Mouse (Mus musculus): Measurements from ENCODE around the gene Garnl3. TPM values are rescaled to one million over a fixed set of nuclear protein-coding genes. Genes with fewer than 3 reads are reported as not detected.
"Not testable (repeated sequence)": the region's sequence is repeated elsewhere in the genome, so short reads cannot be mapped to it uniquely, and the experiment has no call there.

The Garnl3 gene
- polyA plus RNA-seq, 1 experiment from 2014 or later = 11.0 TPM

DNA sequence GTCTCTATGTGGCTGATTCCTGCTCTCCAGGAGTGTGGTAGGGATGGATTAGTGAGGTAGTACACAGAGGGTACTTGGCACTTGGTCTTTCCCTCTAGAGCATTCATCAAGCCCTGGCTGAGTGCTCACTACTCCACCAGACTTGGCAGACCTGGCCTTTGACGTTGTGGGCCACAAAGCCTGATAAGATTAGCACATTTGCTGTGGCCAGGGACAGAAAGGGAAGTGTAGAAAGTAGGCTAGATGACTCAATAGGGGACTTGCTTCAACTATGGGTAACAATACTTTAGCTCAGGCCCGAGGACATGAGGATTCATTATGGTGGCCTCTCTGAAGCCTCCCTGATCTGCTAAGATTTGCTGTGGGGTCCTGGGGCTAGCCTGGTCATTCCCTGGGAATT lies 114.3 kb downstream of the Garnl3 start:
- Histone ChIP-seq H3K27me3 (replicated peaks) (0 out of 2 replicates have a peak, but pooled peaks cover 4% of the 10 kb centered on the region), H3K9me3 (no peaks in the 10 kb centered on the region), H3K9ac (no peak overlapping the region), H3K36me3 (peaks cover 3% of the 10 kb centered on the region; the same call in 1 of the 2 replicates), H3K27ac (replicated peaks) (no peak overlapping the region), H3K4me1 (no peaks in the 10 kb centered on the region), H3K4me3 (no peak overlapping the region), H3K4me2 (no peak overlapping the region)
- 61% methylated on average over 2 of the region's 2 CpGs for WGBS
- ATAC-seq (ENCODE audit: extremely low read depth, insufficient number of reproducible peaks, low FRiP score, low TSS enrichment) = no peak

DNA sequence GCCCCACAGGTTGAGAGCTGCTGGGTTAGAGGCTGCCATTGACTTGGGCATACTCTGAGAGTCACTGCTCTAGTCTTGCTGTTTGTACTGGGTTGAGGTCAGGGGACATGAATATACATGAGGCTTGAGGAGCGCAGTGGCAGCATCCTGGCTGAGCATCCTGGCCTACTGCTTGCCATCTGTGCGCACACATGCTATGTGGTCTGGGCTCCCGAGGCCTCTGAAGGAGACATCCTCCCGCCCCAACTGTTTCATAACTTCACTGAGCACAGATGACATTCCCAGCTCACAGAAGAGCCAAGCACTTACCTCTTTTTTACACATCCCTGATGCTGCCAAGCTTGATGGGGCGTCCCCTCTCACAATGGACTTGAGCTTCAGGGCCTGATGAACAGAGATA lies 116.6 kb downstream of the Garnl3 start:
- no peaks in the 10 kb centered on the region for H3K4me1 ChIP-seq
- WGBS = 82% methylated on average over 5 of the region's 5 CpGs
- peaks cover 6% of the 10 kb centered on the region; the same call in 1 of the 2 replicates for H3K36me3 ChIP-seq
- ATAC-seq (ENCODE audit: extremely low read depth, insufficient number of reproducible peaks, low FRiP score, low TSS enrichment) = no peak
- H3K27ac ChIP-seq (replicated peaks) = no peak overlapping the region
- H3K4me3 ChIP-seq = no peak overlapping the region
- no peaks in the 10 kb centered on the region for H3K9me3 ChIP-seq
- H3K4me2 ChIP-seq = no peak overlapping the region
- no peak overlapping the region for H3K9ac ChIP-seq
- 0 out of 2 replicates have a peak, but pooled peaks cover 4% of the 10 kb centered on the region for H3K27me3 ChIP-seq (replicated peaks)

DNA sequence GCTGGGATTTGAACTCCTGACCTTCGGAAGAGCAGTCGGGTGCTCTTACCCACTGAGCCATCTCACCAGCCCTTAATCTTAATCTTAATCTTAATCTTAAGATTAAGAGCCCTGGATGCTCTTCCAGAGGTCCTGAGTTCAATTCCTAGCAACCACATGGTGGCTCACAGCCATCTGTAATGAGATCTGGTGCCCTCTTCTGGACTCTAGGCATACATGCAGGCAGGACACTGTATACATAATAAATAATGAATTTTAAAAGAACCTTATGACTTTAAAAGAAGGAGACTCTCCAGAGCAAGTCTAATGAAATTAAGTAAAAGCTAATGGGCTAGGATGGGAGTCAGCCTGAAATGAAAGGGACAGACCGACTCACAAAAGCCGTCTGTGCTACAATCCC lies 122.4 kb downstream of the Garnl3 start:
- not testable (repeated sequence) for ATAC-seq (ENCODE audit: extremely low read depth, insufficient number of reproducible peaks, low FRiP score, low TSS enrichment); H3K4me1 ChIP-seq

DNA sequence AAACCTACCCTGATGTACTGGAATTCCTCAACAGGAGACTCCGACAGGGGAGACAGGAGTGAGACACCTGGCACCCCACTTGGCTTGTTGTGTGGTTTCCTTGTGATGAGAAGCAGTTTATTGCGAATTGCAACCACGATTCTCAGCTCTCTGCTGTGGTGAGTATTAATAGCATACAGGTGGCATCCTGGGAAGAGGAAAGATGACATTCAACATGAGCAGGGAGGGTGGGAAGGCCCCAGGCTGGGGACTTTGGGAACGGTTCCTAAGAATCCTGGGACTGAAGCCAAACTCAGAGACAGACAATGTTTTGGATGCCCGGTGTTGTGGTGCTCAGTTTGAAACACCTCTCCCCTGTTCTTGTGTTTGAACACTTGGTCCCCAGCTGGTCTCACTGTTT lies 126.4 kb downstream of the Garnl3 start:
- H3K4me1 ChIP-seq = 0 out of 2 replicates have a peak, but pooled peaks cover 4% of the 10 kb centered on the region
- no peak overlapping the region for H3K9ac ChIP-seq
- ATAC-seq (ENCODE audit: extremely low read depth, insufficient number of reproducible peaks, low FRiP score, low TSS enrichment) = no peak
- H3K27ac ChIP-seq (replicated peaks) = no peak overlapping the region
- H3K9me3 ChIP-seq = no peaks in the 10 kb centered on the region
- 64% methylated on average over 5 of the region's 5 CpGs for WGBS
- H3K36me3 ChIP-seq = peaks cover 31% of the 10 kb centered on the region
- no peak overlapping the region for H3K4me3 ChIP-seq
- H3K27me3 ChIP-seq (replicated peaks) = no peaks in the 10 kb centered on the region
- no peak overlapping the region for H3K4me2 ChIP-seq

More for the DNA sequence above, 122.4 kb downstream of the Garnl3 start:
- WGBS = 77% methylated on average over 4 of the region's 4 CpGs
- peaks cover 19% of the 10 kb centered on the region for H3K36me3 ChIP-seq
- H3K27me3 ChIP-seq (replicated peaks); H3K4me3 ChIP-seq; H3K9me3 ChIP-seq; H3K27ac ChIP-seq (replicated peaks); H3K9ac ChIP-seq; H3K4me2 ChIP-seq: not testable (repeated sequence)

DNA sequence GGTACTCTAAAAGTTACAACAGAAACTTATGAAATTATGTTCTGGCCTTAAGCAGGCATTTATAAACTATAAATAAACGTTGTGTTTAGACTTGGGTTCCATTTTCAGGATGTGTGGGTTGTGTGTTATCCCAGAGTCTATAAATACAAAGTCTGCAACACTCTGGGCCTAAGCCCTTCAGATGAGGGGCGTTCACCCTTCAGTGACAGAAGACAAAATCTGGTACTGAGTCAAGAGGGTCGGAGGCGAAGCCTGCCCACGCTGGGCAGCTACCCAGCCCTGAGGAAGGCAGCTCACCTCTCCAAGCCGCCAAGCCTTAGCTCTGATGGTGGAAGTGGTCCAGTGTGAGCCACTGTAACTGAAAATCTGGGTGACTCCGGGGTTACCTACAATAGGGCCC lies 129.3 kb downstream of the Garnl3 start:
- no peak for ATAC-seq (ENCODE audit: extremely low read depth, insufficient number of reproducible peaks, low FRiP score, low TSS enrichment)
- WGBS = 72% methylated on average over 7 of the region's 7 CpGs
- peaks cover 31% of the 10 kb centered on the region for H3K36me3 ChIP-seq
- no peaks in the 10 kb centered on the region for H3K27me3 ChIP-seq (replicated peaks)
- no peak overlapping the region for H3K4me3 ChIP-seq
- no peak overlapping the region for H3K4me2 ChIP-seq
- no peak overlapping the region for H3K27ac ChIP-seq (replicated peaks)
- H3K9me3 ChIP-seq = no peaks in the 10 kb centered on the region
- H3K4me1 ChIP-seq = 0 out of 2 replicates have a peak, but pooled peaks cover 4% of the 10 kb centered on the region
- no peak overlapping the region for H3K9ac ChIP-seq

DNA sequence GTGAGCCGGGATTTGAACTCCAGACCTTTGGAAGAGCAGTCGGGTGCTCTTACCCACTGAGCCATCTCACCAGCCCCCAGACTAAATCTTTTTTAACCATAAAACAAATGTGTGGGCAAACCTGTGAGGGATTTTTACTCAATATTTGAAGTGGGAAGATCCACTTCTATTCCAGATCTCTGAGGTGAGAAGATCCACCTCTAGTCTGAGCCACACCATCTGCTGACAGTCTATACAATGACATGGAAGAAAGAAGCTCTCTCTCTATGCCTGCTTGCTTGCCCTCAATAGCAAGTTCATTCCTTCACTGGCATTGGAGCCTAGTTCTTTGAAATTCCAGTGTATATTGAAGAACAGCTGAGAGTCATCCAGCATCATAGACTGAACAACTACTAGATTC lies 131.7 kb downstream of the Garnl3 start:
- no peak for ATAC-seq (ENCODE audit: extremely low read depth, insufficient number of reproducible peaks, low FRiP score, low TSS enrichment)
- WGBS = 78% methylated on average over 2 of the region's 2 CpGs

DNA sequence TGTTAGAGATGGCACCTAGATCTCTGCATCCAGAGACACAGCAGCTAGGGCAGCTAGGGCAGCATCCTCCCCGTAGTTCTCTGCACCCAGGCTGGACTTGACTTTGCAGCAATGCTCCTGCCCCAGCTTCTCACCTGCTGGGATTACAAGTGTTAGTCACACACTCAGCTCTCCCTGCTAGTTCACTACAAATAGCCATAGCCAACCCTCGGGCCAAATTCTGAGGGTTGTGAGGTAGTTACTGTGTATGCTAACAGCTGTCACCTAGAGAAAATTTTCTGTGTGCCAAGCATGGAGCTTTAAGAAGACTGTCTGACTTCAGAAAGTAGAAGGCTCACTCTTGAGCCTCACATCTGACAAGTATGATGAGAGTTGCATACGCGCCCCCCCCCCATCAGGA lies 133.7 kb downstream of the Garnl3 start:
- Histone ChIP-seq H3K9me3 (no peaks in the 10 kb centered on the region), H3K4me1 (no peaks in the 10 kb centered on the region), H3K4me3 (no peak overlapping the region), H3K4me2 (no peak overlapping the region), H3K27me3 (replicated peaks) (no peaks in the 10 kb centered on the region), H3K27ac (replicated peaks) (no peak overlapping the region), H3K36me3 (peaks cover 8% of the 10 kb centered on the region), H3K9ac (no peak overlapping the region)
- no peak for ATAC-seq (ENCODE audit: extremely low read depth, insufficient number of reproducible peaks, low FRiP score, low TSS enrichment)
- 77% methylated on average over 4 of the region's 4 CpGs for WGBS

More for the DNA sequence above, 131.7 kb downstream of the Garnl3 start:
- Histone ChIP-seq H3K4me1 (0 out of 2 replicates have a peak, but pooled peaks cover 1% of the 10 kb centered on the region), H3K9ac (no peak overlapping the region), H3K27ac (replicated peaks) (no peak overlapping the region), H3K4me2 (no peak overlapping the region), H3K27me3 (replicated peaks) (no peaks in the 10 kb centered on the region), H3K4me3 (no peak overlapping the region), H3K36me3 (peaks cover 17% of the 10 kb centered on the region), H3K9me3 (no peaks in the 10 kb centered on the region)

DNA sequence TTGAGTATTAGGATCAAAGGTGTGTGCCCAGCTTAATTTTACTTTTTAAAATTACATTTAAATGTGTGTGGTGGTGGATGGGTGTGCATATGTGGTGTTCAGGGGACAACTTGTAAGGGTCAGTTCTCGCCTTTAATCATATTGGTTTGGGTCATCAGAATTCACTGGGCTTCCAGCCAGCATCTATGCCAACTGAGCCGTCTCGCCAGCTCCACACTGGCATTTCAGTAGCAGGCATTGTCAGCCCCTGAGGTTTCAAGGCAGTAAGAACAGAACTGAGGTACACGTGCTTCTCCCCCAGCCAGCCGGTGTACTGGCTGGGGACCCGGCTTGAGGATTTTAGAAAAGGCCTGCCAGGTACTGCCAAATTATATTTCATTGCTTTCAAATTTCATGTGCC lies 134.4 kb downstream of the Garnl3 start:
- no peaks in the 10 kb centered on the region for H3K27me3 ChIP-seq (replicated peaks)
- no peaks in the 10 kb centered on the region for H3K9me3 ChIP-seq
- 69% methylated on average over 6 of the region's 6 CpGs for WGBS
- H3K36me3 ChIP-seq = peaks cover 2% of the 10 kb centered on the region
- H3K4me3 ChIP-seq = no peak overlapping the region
- no peak overlapping the region for H3K4me2 ChIP-seq
- no peak for ATAC-seq (ENCODE audit: extremely low read depth, insufficient number of reproducible peaks, low FRiP score, low TSS enrichment)
- H3K4me1 ChIP-seq = no peaks in the 10 kb centered on the region
- H3K9ac ChIP-seq = no peak overlapping the region
- no peak overlapping the region for H3K27ac ChIP-seq (replicated peaks)

DNA sequence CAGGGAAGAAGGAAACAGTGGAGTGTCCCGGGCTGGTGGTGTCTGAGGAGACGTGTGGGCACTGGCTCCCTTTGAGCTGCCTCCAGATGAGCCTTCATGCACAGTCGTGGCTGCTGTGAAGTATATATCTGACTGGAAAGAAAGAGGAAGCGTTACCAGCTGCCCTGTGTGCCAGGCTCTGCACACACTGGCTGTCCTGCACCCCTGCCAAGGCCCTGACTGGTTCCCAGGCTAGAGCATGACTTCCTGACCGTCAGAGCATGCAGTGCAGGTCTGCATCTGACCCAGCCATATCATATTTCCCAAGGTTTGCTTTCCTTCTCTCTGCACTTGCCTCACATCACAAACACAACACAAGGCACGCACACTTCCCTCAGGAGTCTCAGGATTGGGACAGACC lies 139.3 kb downstream of the Garnl3 start:
- Histone ChIP-seq H3K4me3 (no peak overlapping the region), H3K9ac (no peak overlapping the region), H3K36me3 (peaks cover 13% of the 10 kb centered on the region; the same call in 1 of the 2 replicates), H3K27me3 (replicated peaks) (no peaks in the 10 kb centered on the region), H3K9me3 (no peaks in the 10 kb centered on the region), H3K27ac (replicated peaks) (no peak overlapping the region), H3K4me1 (no peaks in the 10 kb centered on the region), H3K4me2 (no peak overlapping the region)
- 77% methylated on average over 6 of the region's 6 CpGs for WGBS
- ATAC-seq (ENCODE audit: extremely low read depth, insufficient number of reproducible peaks, low FRiP score, low TSS enrichment) = no peak

DNA sequence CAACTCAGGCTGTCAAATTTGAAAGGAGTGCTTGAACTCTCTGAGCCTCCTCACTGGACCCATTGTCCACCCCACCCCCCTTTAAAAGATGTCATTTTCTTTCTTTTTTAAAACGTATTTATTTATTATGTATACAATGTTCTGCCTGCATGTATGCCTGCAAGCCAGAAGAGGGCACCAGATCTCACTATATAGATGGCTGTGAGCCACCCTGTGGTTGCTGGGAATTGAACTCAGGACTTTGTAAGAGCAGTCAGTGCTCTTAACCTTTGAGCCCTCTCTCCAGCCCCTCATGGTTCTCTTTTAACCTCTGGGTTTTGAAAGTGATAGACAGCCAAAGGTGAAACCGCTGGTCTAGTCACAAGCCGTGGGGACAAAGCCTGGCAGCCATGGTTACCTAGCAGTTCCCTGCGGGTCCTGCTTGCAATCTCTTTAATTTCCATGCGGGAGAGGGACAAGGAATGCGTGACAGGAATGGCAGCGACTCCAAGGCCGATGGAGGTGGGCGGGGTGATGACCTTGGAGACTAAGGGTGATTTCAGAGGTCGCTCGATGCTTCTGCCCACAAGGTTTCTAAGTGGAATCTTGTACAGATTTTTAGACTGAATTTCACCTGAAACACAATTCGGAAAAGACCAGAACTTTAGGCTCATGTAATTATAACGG lies 141.2 kb downstream of the Garnl3 start:
- Histone ChIP-seq H3K27ac (replicated peaks) (no peak overlapping the region), H3K4me3 (no peak overlapping the region), H3K9ac (no peak overlapping the region), H3K4me1 (no peaks in the 10 kb centered on the region), H3K36me3 (peaks cover 13% of the 10 kb centered on the region; the same call in 1 of the 2 replicates), H3K9me3 (no peaks in the 10 kb centered on the region), H3K4me2 (no peak overlapping the region), H3K27me3 (replicated peaks) (no peaks in the 10 kb centered on the region)
- 50% methylated on average over 13 of the region's 13 CpGs for WGBS
- ATAC-seq (ENCODE audit: extremely low read depth, insufficient number of reproducible peaks, low FRiP score, low TSS enrichment) = no peak

DNA sequence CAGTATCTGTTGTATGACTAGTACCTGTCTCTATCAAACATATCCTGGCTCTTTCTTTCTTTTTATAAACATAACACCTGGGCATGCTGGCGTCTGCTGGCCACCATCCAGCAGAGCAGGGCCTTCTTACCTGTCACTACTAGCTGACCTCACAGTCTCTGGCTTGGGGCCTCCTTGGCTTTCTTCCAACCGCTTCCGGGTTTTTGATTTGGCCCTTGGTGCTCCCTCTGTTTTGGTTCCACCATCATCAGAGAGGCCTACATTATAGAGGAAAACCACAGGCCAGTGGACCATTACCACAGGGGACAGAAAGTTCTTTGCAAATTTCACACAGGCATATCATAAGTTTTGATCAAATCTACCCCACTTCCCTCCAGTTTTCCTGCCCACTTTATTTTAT lies 142.1 kb downstream of the Garnl3 start:
- WGBS = 56% methylated on average over 3 of the region's 3 CpGs
- Histone ChIP-seq H3K9me3 (no peaks in the 10 kb centered on the region), H3K4me2 (no peak overlapping the region), H3K9ac (no peak overlapping the region), H3K4me1 (no peaks in the 10 kb centered on the region), H3K27ac (replicated peaks) (no peak overlapping the region), H3K4me3 (no peak overlapping the region), H3K27me3 (replicated peaks) (no peaks in the 10 kb centered on the region), H3K36me3 (peaks cover 13% of the 10 kb centered on the region; the same call in 1 of the 2 replicates)
- no peak for ATAC-seq (ENCODE audit: extremely low read depth, insufficient number of reproducible peaks, low FRiP score, low TSS enrichment)

DNA sequence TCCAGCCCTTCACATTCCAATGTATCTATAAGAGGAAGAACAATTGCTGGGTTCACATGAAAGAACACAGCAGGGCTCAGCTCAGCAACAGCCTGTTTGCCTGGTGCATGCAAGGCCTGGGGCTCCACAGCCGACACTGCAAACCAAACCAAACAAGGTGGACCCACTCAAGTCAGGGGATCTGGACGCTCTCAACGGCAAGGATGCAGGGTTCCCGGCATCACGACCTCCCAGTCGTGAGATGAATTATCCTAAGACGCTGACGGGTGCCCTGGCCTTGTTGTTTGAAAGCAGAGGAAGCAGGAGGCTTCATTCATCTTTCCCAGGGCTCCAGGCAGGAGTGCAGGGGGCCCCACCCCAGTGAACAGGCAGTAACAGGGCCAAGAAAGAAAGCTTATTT lies 145.6 kb downstream of the Garnl3 start:
- WGBS = 75% methylated on average over 8 of the region's 8 CpGs
- 0 out of 2 replicates have a peak, but pooled peaks cover 3% of the 10 kb centered on the region for H3K36me3 ChIP-seq
- ATAC-seq (ENCODE audit: extremely low read depth, insufficient number of reproducible peaks, low FRiP score, low TSS enrichment) = no peak
- no peak overlapping the region for H3K4me3 ChIP-seq
- H3K4me1 ChIP-seq = peaks cover 14% of the 10 kb centered on the region
- no peak overlapping the region for H3K27ac ChIP-seq (replicated peaks)
- H3K9me3 ChIP-seq = no peaks in the 10 kb centered on the region
- H3K9ac ChIP-seq = no peak overlapping the region
- no peak overlapping the region for H3K4me2 ChIP-seq
- H3K27me3 ChIP-seq (replicated peaks) = no peaks in the 10 kb centered on the region
